Comparison of ENCODE assay signal across 9 mouse cellular contexts in the genomic region with DNA sequence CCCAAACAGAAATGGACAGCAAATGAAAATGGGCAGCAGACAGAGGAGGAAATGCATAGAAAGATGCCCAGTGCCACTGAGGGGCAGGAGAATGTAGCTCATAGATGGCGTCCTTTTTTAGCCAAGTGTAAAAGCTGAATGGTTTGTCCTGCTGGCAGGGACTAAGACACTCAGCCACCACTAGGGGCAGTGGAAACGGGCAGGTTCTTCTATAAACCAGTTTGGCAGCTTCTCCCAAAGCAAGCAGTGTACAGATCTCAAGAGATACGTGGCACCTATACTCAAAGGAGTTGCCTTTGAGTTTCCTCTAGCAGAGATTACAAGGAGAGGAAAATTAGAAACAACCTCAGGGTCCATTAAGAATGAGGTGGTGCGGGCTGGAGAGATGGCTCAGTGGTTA. TPM values are rescaled to one million over a fixed set of nuclear protein-coding genes. Genes with fewer than 3 reads are reported as not detected.
DNase-seq lines count a peak whose midpoint lies in the region; ATAC-seq lines count a peak whose summit lies in the region.
"Had no signal": no experiment of that assay in that cellular context is flagged by ENCODE, and none has a peak within 500 bp of the region (broad histone marks: within the 10 kb centered on the region; RNA-seq: fewer than 3 reads in every experiment).

No protein-coding gene starts in this region.

- 20% methylated on average over 4 of the region's 4 CpGs for WGBS in forebrain, embryonic 15.5 days
- whole genome bisulfite sequencing in forebrain, embryonic 12.5 days, result 20% methylated on average over 4 of the region's 4 CpGs
- WGBS in intestine, embryonic 16.5 days, result 21% methylated on average over 4 of the region's 4 CpGs
- WGBS in stomach, embryonic 14.5 days, result 25% methylated on average over 4 of the region's 4 CpGs
- WGBS in forebrain, embryonic 11.5 days, result 21% methylated on average over 4 of the region's 4 CpGs

- no peaks in the 10 kb centered on the region for H3K36me3 ChIP-seq in forebrain, embryonic 15.5 days
- no peaks in the 10 kb centered on the region for H3K36me3 ChIP-seq in forebrain, embryonic 12.5 days (replicated peaks)
- no peaks in the 10 kb centered on the region for H3K36me3 ChIP-seq in intestine, embryonic 16.5 days (ENCODE audit: control insufficient read depth, insufficient read depth, low read length)
- H3K36me3 ChIP-seq in stomach, embryonic 14.5 days (ENCODE audit: control insufficient read depth, insufficient read depth, low read length), result no peaks in the 10 kb centered on the region
- no peaks in the 10 kb centered on the region for H3K36me3 ChIP-seq in forebrain, embryonic 11.5 days (ENCODE audit: control insufficient read depth, insufficient read depth, low read length)
- H3K36me3 ChIP-seq: neural tube, embryonic 13.5 days had no signal

- H3K9me3 ChIP-seq in forebrain, embryonic 15.5 days, result no peaks in the 10 kb centered on the region
- H3K9me3 ChIP-seq in forebrain, embryonic 12.5 days, result no peaks in the 10 kb centered on the region
- peaks cover 2% of the 10 kb centered on the region; the same call in 1 of the 2 replicates for H3K9me3 ChIP-seq in intestine, embryonic 16.5 days (ENCODE audit: control insufficient read depth, low read length)
- no peaks in the 10 kb centered on the region for H3K9me3 ChIP-seq in stomach, embryonic 14.5 days (ENCODE audit: control insufficient read depth, low read depth, low read length)
- no peaks in the 10 kb centered on the region for H3K9me3 ChIP-seq in forebrain, embryonic 11.5 days (ENCODE audit: control insufficient read depth, low read length)
- H3K9me3 ChIP-seq: neural tube, embryonic 13.5 days had no signal

- H3K4me2 ChIP-seq in forebrain, embryonic 15.5 days (replicated peaks), result no peak overlapping the region
- H3K4me2 ChIP-seq in forebrain, embryonic 12.5 days, result no peak overlapping the region
- H3K4me2 ChIP-seq in intestine, embryonic 16.5 days (ENCODE audit: low read depth, low read length), result no peak overlapping the region
- H3K4me2 ChIP-seq in stomach, embryonic 14.5 days (replicated peaks; ENCODE audit: low read depth, low read length), result no peak overlapping the region
- no peak overlapping the region for H3K4me2 ChIP-seq in forebrain, embryonic 11.5 days (ENCODE audit: low read depth, low read length, severe bottlenecking)
- H3K4me2 ChIP-seq: neural tube, embryonic 13.5 days had no signal

- 0 out of 2 replicates have a peak, but pooled peaks have one; percentile 19 for ATAC-seq in forebrain, embryonic 15.5 days (replicated peaks)
- no peak for ATAC-seq in forebrain, embryonic 12.5 days (ENCODE audit: low FRiP score)
- peak; percentile 66; the same call in 1 of the 2 replicates for ATAC-seq in intestine, embryonic 16.5 days
- peak; percentile 88 for ATAC-seq in stomach, embryonic 14.5 days (ENCODE audit: insufficient number of reproducible peaks, insufficient read depth, low FRiP score, low read depth)
- ATAC-seq in forebrain, embryonic 11.5 days (replicated peaks; ENCODE audit: low FRiP score), result no peak

- peak; percentile 33 for DNase-seq in thymus, postnatal 0 days (ENCODE audit: low spot score)
- DNase-seq in thymus, postnatal 36 days, result no peak
- DNase-seq in forebrain, embryonic 11.5 days (ENCODE audit: low spot score), result no peak
- DNase-seq in MN1 (ENCODE audit: low spot score), result no peak

- H3K27ac ChIP-seq in forebrain, embryonic 15.5 days (replicated peaks), result no peak overlapping the region
- no peak overlapping the region for H3K27ac ChIP-seq in forebrain, embryonic 12.5 days
- no peak overlapping the region for H3K27ac ChIP-seq in intestine, embryonic 16.5 days (ENCODE audit: low read length)
- H3K27ac ChIP-seq in stomach, embryonic 14.5 days (ENCODE audit: low read length), result no peak overlapping the region
- H3K27ac ChIP-seq in forebrain, embryonic 11.5 days (ENCODE audit: low read depth, low read length), result no peak overlapping the region
- H3K27ac ChIP-seq: neural tube, embryonic 13.5 days had no signal

- H3K9ac ChIP-seq in forebrain, embryonic 15.5 days (replicated peaks), result no peak overlapping the region
- no peak overlapping the region for H3K9ac ChIP-seq in forebrain, embryonic 12.5 days
- no peak overlapping the region for H3K9ac ChIP-seq in intestine, embryonic 16.5 days (ENCODE audit: low read depth, low read length)
- no peak overlapping the region for H3K9ac ChIP-seq in stomach, embryonic 14.5 days (replicated peaks; ENCODE audit: low read depth, low read length)
- no peak overlapping the region for H3K9ac ChIP-seq in forebrain, embryonic 11.5 days (ENCODE audit: low read length)
- H3K9ac ChIP-seq: neural tube, embryonic 13.5 days had no signal

- H3K4me1 ChIP-seq in forebrain, embryonic 15.5 days, result peaks cover 3% of the 10 kb centered on the region; the same call in 1 of the 2 replicates
- H3K4me1 ChIP-seq in forebrain, embryonic 12.5 days, result peaks cover 3% of the 10 kb centered on the region; the same call in 1 of the 2 replicates
- H3K4me1 ChIP-seq in intestine, embryonic 16.5 days (ENCODE audit: control insufficient read depth, insufficient read depth, low read length), result no peaks in the 10 kb centered on the region
- no peaks in the 10 kb centered on the region for H3K4me1 ChIP-seq in stomach, embryonic 14.5 days (ENCODE audit: control insufficient read depth, insufficient read depth, low read length)
- no peaks in the 10 kb centered on the region for H3K4me1 ChIP-seq in forebrain, embryonic 11.5 days (replicated peaks; ENCODE audit: control insufficient read depth, insufficient read depth, low read length)
- H3K4me1 ChIP-seq: neural tube, embryonic 13.5 days had no signal

- no peak overlapping the region for H3K4me3 ChIP-seq in forebrain, embryonic 15.5 days
- no peak overlapping the region for H3K4me3 ChIP-seq in forebrain, embryonic 12.5 days (replicated peaks)
- H3K4me3 ChIP-seq in intestine, embryonic 16.5 days (ENCODE audit: low read length), result no peak overlapping the region
- no peak overlapping the region for H3K4me3 ChIP-seq in stomach, embryonic 14.5 days (ENCODE audit: low read depth, low read length)
- no peak overlapping the region for H3K4me3 ChIP-seq in forebrain, embryonic 11.5 days (ENCODE audit: low read depth, low read length)
- H3K4me3 ChIP-seq: neural tube, embryonic 13.5 days had no signal

- peaks cover 42% of the 10 kb centered on the region for H3K27me3 ChIP-seq in forebrain, embryonic 15.5 days
- H3K27me3 ChIP-seq in forebrain, embryonic 12.5 days, result peaks cover 65% of the 10 kb centered on the region
- H3K27me3 ChIP-seq in intestine, embryonic 16.5 days (replicated peaks; ENCODE audit: control insufficient read depth, insufficient read depth, low read length), result peaks cover 23% of the 10 kb centered on the region
- peaks cover 13% of the 10 kb centered on the region; the same call in 1 of the 2 replicates for H3K27me3 ChIP-seq in stomach, embryonic 14.5 days (ENCODE audit: control insufficient read depth, insufficient read depth, low read length)
- peaks cover 21% of the 10 kb centered on the region for H3K27me3 ChIP-seq in forebrain, embryonic 11.5 days (ENCODE audit: control insufficient read depth, insufficient read depth, low read length)

RNA-seq across cellular contexts. Expression of a gene that starts 21.2 kb away (rescaled TPM):
- 0.46 TPM in 1 of 2 replicates, not detected in the other for polyA plus RNA-seq in forebrain, embryonic 15.5 days (2015; fragmentation: Nextera tagmentation; extraction: Ambion mirVana)
- polyA plus RNA-seq in forebrain, embryonic 12.5 days (2016; fragmentation: Nextera tagmentation; extraction: Ambion mirVana), result 1.5 TPM in 1 of 2 replicates, not detected in the other
- polyA plus RNA-seq in thymus, postnatal 0 days (2015; fragmentation: Nextera tagmentation; extraction: Ambion mirVana), result 0.44 TPM in 1 of 2 replicates, not detected in the other
- 1.6 TPM in 1 of 2 replicates, not detected in the other for polyA plus RNA-seq in intestine, embryonic 16.5 days (2015; fragmentation: Nextera tagmentation; extraction: Ambion mirVana)
- 0.53 and 1.9 TPM in 2 replicates for polyA plus RNA-seq in stomach, embryonic 14.5 days (2014; fragmentation: Nextera tagmentation; extraction: Ambion mirVana)
- not detected in 2 replicates for polyA plus RNA-seq in forebrain, embryonic 11.5 days (2014; fragmentation: Nextera tagmentation; extraction: Ambion mirVana)
- polyA plus RNA-seq: neural tube, embryonic 13.5 days had no signal

RNA-seq across cellular contexts. Expression of a gene that starts 22.6 kb away (rescaled TPM):
- 90.2 and 91.5 TPM in 2 replicates for polyA plus RNA-seq in forebrain, embryonic 15.5 days (2015; fragmentation: Nextera tagmentation; extraction: Ambion mirVana)
- polyA plus RNA-seq in forebrain, embryonic 12.5 days (2016; fragmentation: Nextera tagmentation; extraction: Ambion mirVana), result 77.1 and 81.2 TPM in 2 replicates
- 45.1 and 46.3 TPM in 2 replicates for polyA plus RNA-seq in thymus, postnatal 0 days (2015; fragmentation: Nextera tagmentation; extraction: Ambion mirVana)
- 35.6 and 37.8 TPM in 2 replicates for polyA plus RNA-seq in intestine, embryonic 16.5 days (2015; fragmentation: Nextera tagmentation; extraction: Ambion mirVana)
- polyA plus RNA-seq in stomach, embryonic 14.5 days (2014; fragmentation: Nextera tagmentation; extraction: Ambion mirVana), result 41.5 and 41.6 TPM in 2 replicates
- polyA plus RNA-seq in forebrain, embryonic 11.5 days (2014; fragmentation: Nextera tagmentation; extraction: Ambion mirVana), result 64.3 and 67.6 TPM in 2 replicates

RNA-seq across cellular contexts. Expression of a gene that starts 40.9 kb away (rescaled TPM):
- polyA plus RNA-seq in forebrain, embryonic 15.5 days (2015; fragmentation: Nextera tagmentation; extraction: Ambion mirVana), result 13.3 and 15.0 TPM in 2 replicates
- 12.4 and 16.5 TPM in 2 replicates for polyA plus RNA-seq in forebrain, embryonic 12.5 days (2016; fragmentation: Nextera tagmentation; extraction: Ambion mirVana)
- polyA plus RNA-seq in thymus, postnatal 0 days (2015; fragmentation: Nextera tagmentation; extraction: Ambion mirVana), result 3.6 and 5.6 TPM in 2 replicates
- 70.2 and 79.2 TPM in 2 replicates for polyA plus RNA-seq in intestine, embryonic 16.5 days (2015; fragmentation: Nextera tagmentation; extraction: Ambion mirVana)
- 178 and 189 TPM in 2 replicates for polyA plus RNA-seq in stomach, embryonic 14.5 days (2014; fragmentation: Nextera tagmentation; extraction: Ambion mirVana)
- polyA plus RNA-seq in forebrain, embryonic 11.5 days (2014; fragmentation: Nextera tagmentation; extraction: Ambion mirVana), result 11.9 and 13.0 TPM in 2 replicates

Comparison
In these comparisons a context has a peak if more than half of its experiments do, and no peak if none do; other contexts are left out.
1. ATAC-seq: peak in forebrain, embryonic 15.5 days (single experiment), intestine, embryonic 16.5 days (single experiment) and stomach, embryonic 14.5 days (single experiment); none in forebrain, embryonic 12.5 days (single experiment) and forebrain, embryonic 11.5 days (single experiment).